Mouse (Mus musculus) forebrain, postnatal 0 days (tissue): ENCODE measurements at regions not wholly inside any gene's neighbourhood (a gene's known extent, or its start where the extent isn't known, plus 50 kb on each side); places are given as distances from the start of the nearest gene placed in this dataset.
A peak's percentile ranks its signal among the peaks of the same experiment; 100 is the strongest.

Source experiments
- ATAC-seq: fragments of 200-750 bp; cut with Nextera tagmentation; 2 replicates; pipeline ENCODE4 v1.8.0; 2017; ENCODE audit warnings: mild to moderate bottlenecking, moderate library complexity
- DNase-seq: peaks from one replicate; pipeline ENCODE4 v3.0.0-alpha.2; 2015
- H3K27ac ChIP-seq: fragments of 300-500 bp; sonication (generic); 2 replicates; pipeline ENCODE4 v1.5.1; 2014; ENCODE audit warnings: low read depth, mild to moderate bottlenecking, antibody characterized with exemption, low read length, moderate library complexity, mixed read lengths
- H3K27me3 ChIP-seq: fragments of 300-500 bp; sonication (generic); 2 replicates; pipeline ENCODE4 v1.6.1; 2014; ENCODE audit warnings: mild to moderate bottlenecking, low read length, mixed read lengths; ENCODE audit not compliant: insufficient read depth
- H3K36me3 ChIP-seq: fragments of 300-500 bp; sonication (generic); 2 replicates; pipeline ENCODE4 v1.6.1; 2014; ENCODE audit warnings: mild to moderate bottlenecking, moderate library complexity; ENCODE audit not compliant: insufficient read depth
- H3K4me1 ChIP-seq: fragments of 300-500 bp; sonication (generic); 2 replicates; pipeline ENCODE4 v1.6.1; 2014; ENCODE audit warnings: antibody characterized with exemption; ENCODE audit not compliant: insufficient read depth
- H3K4me2 ChIP-seq: fragments of 300-500 bp; sonication (generic); 2 replicates; pipeline ENCODE4 v1.6.1; 2014; ENCODE audit warnings: low read depth, mild to moderate bottlenecking, moderate library complexity
- H3K4me3 ChIP-seq: fragments of 300-500 bp; sonication (generic); 2 replicates; pipeline ENCODE4 v1.5.1; 2014; ENCODE audit warnings: low read depth, low read length, mixed read lengths
- H3K9ac ChIP-seq: fragments of 300-500 bp; sonication (generic); 2 replicates; pipeline ENCODE4 v1.6.1; 2014; ENCODE audit warnings: mild to moderate bottlenecking
- H3K9me3 ChIP-seq: fragments of 300-500 bp; sonication (generic); 2 replicates; pipeline ENCODE4 v1.6.1; 2016; ENCODE audit warnings: low read length
- CTCF ChIP-seq: sonication (generic); IDR thresholded peaks from 2 replicates; pipeline ENCODE4 v1.5.1; 2016; ENCODE audit warnings: antibody characterized with exemption, control low read depth, low read depth
- WGBS: fragments of 180-500 bp; shearing (Covaris S2); extraction: QIAGEN DNeasy Blood & Tissue Kit; methylation state at CpG from one replicate; pipeline ENCODE4 v1.1.7; 2014; 5-methylcytosine and 5-hydroxymethylcytosine counted together

- Histone ChIP-seq H3K27me3 (no peaks in the 10 kb centered on the region), H3K4me1 (no peaks in the 10 kb centered on the region), H3K4me3 (no peak overlapping the region), H3K4me2 (no peak overlapping the region), H3K9me3 (no peaks in the 10 kb centered on the region), H3K36me3 (no peaks in the 10 kb centered on the region), H3K9ac (no peak overlapping the region), H3K27ac (no peak overlapping the region)
- no peak for TF ChIP-seq CTCF
- WGBS: 83% methylated on average over 5 of the region's 5 CpGs
- ATAC-seq (no peak), DNase-seq (no peak)
These were observed 147.9 kb downstream of the Gm826 start for GRCm38 (mm10) chr2:160186106-160186505.

DNA sequence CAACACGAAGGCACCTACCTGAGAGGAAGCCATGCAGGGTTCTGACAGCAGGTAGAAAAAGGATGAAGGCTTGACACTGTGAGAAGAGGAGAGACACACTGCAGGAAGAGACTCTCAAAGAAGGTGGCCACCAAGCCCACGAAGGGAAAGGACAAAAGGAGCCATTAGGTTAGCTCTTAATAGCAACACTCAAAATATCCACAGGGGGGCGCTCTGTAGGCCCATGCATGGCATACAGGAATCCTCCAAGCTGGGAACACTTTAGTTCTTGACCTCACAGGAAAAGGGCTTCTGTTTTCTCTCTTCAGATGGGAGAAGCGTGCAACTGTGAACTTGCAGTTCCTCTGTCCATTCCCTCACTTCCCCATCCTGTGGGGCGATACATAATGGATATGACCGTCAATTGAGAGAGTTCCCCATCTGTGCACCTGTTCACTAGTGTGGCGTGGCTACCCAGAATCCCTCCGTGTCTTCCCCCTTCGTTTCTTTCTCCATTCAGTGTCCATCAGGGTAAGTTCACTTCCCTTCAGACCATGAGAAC is 162.9 kb downstream of the Gm826 start:
- Histone ChIP-seq H3K36me3 (no peaks in the 10 kb centered on the region), H3K4me2 (no peak overlapping the region), H3K4me3 (no peak overlapping the region), H3K27ac (no peak overlapping the region), H3K27me3 (no peaks in the 10 kb centered on the region), H3K4me1 (no peaks in the 10 kb centered on the region), H3K9me3 (no peaks in the 10 kb centered on the region), H3K9ac (no peak overlapping the region)
- DNase-seq (no peak), ATAC-seq (no peak)
- TF ChIP-seq CTCF: no peak
- WGBS: 75% methylated on average over 9 of the region's 9 CpGs

DNA sequence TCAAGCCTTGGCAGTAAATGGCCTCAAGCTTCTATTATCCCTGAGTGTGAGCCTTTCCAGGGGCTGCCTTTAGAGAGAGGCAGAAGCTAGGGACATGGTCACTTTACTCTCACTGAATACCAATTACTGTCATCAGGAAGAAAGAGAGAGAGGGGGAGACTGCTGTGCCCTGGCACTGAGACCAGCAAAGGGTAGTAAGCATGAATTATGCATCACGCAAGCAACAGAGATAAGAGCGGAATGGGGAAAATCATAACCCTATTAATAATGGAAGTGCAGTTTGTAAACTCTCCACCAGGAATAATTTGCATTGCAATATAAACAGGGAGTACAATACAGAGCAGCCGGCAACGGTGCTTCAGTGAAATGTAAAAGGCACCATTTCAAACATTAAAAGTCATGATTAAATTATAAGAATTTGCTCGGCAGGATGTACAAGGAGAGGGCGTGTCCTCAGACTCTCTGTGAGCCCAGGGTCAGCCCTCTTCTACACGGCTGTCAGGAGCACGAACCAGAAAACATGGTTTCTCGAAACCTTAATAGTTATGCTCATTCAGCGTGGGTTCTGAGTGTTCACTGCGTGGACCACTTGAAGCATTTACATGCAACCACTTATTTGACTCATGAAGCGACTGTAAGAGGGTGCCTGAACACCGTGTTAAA is 175.2 kb downstream of the Gm826 start:
- DNase-seq (peak; percentile 8), ATAC-seq (peak; percentile 48)
- 48% methylated on average over 13 of the region's 13 CpGs for WGBS
- Histone ChIP-seq H3K9ac (no peak overlapping the region), H3K4me1 (no peaks in the 10 kb centered on the region), H3K27me3 (no peaks in the 10 kb centered on the region), H3K4me3 (no peak overlapping the region), H3K27ac (no peak overlapping the region), H3K4me2 (no peak overlapping the region), H3K36me3 (no peaks in the 10 kb centered on the region), H3K9me3 (no peaks in the 10 kb centered on the region)
- TF ChIP-seq CTCF: no peak

GRCm38 (mm10) chr2:160153781-160154180 is 180.2 kb downstream of the Gm826 start:
- no peaks in the 10 kb centered on the region for H3K36me3 ChIP-seq
- TF ChIP-seq CTCF: no peak
- no peaks in the 10 kb centered on the region for H3K9me3 ChIP-seq
- 60% methylated on average over 6 of the region's 6 CpGs for WGBS
- ATAC-seq: no peak
- DNase-seq: no peak
- no peak overlapping the region for H3K4me3 ChIP-seq
- H3K9ac ChIP-seq: no peak overlapping the region
- no peak overlapping the region for H3K4me2 ChIP-seq
- no peak overlapping the region for H3K27ac ChIP-seq
- no peaks in the 10 kb centered on the region for H3K27me3 ChIP-seq
- no peaks in the 10 kb centered on the region for H3K4me1 ChIP-seq

GRCm38 (mm10) chr2:160152101-160152500 is 181.9 kb downstream of the Gm826 start:
- Histone ChIP-seq H3K4me2 (no peak overlapping the region), H3K36me3 (no peaks in the 10 kb centered on the region), H3K9ac (no peak overlapping the region), H3K4me3 (no peak overlapping the region), H3K27me3 (no peaks in the 10 kb centered on the region), H3K4me1 (no peaks in the 10 kb centered on the region), H3K27ac (no peak overlapping the region), H3K9me3 (no peaks in the 10 kb centered on the region)
- DNase-seq: no peak
- TF ChIP-seq CTCF: no peak
- no peak for ATAC-seq
- WGBS: 90% methylated on average over 3 of the region's 3 CpGs

DNA sequence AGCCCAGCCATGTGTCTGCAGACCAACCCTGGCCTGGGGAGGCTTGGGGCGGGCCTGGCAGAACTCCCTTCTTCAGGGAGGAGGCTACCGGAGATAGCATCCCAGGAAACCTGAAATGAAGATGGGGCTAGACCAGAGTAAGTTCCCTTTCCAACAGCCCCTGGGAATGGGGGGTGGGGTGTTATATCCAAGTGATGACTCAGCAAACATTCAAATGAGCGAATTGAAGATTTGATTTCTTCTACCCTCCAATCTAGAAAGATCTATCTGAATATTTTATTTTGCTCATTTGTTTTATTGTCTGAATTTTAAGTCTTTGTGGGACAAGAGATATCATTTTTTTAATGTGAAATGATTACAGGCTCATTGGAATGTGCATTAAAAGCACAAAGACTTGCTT is 185.0 kb downstream of the Gm826 start:
- 93% methylated on average over 3 of the region's 3 CpGs for WGBS
- Histone ChIP-seq H3K4me1 (no peaks in the 10 kb centered on the region), H3K4me3 (no peak overlapping the region), H3K4me2 (no peak overlapping the region), H3K36me3 (no peaks in the 10 kb centered on the region), H3K27ac (no peak overlapping the region), H3K9ac (no peak overlapping the region), H3K9me3 (no peaks in the 10 kb centered on the region), H3K27me3 (no peaks in the 10 kb centered on the region)
- no peak for TF ChIP-seq CTCF
- ATAC-seq (no peak), DNase-seq (no peak)

DNA sequence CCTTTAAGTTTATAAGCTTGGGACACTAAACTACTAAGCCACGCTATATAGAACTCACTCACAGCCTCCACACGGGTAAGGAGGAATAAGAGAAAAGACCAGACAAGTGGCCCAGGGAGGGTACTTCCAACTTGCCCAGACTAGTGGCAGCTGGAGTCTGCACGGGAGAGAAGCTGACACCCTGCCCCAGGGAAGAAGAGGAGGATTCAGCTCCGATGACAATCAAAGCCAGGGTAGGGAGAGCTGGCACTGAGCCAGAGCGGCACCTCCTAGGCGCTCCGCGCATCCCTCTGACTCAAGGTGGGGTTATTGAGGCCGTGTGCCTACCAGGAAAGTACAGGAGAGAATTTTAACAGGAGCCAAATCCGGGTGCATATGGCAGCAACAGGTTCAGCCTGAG is 185.4 kb downstream of the Gm826 start:
- ATAC-seq (no peak), DNase-seq (no peak)
- no peak for TF ChIP-seq CTCF
- no peak overlapping the region for H3K4me2 ChIP-seq
- WGBS: 77% methylated on average over 10 of the region's 10 CpGs
- H3K4me1 ChIP-seq: no peaks in the 10 kb centered on the region
- H3K9me3 ChIP-seq: no peaks in the 10 kb centered on the region
- H3K36me3 ChIP-seq: no peaks in the 10 kb centered on the region
- no peak overlapping the region for H3K4me3 ChIP-seq
- H3K9ac ChIP-seq: no peak overlapping the region
- no peaks in the 10 kb centered on the region for H3K27me3 ChIP-seq
- H3K27ac ChIP-seq: no peak overlapping the region

DNA sequence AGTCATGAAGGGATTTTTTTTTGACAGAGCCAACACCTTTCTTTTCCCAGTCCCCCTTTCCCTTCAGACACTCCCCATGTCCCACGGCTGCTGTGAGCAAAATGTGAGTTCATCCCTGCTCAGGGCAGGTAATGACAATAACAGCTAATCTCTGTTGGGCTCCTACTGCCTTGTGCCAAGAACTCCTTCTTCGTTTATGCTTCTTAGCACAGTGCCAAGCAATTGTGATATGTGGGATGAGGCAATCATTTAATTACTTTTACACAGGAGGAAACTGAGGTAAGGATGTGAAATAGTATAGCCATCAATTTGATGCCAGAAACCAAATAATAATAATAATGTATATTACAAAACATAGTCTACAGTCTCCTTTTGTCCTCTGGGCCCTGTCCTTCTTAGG is 185.9 kb downstream of the Gm826 start:
- Histone ChIP-seq H3K9ac (no peak overlapping the region), H3K4me3 (no peak overlapping the region), H3K4me2 (no peak overlapping the region), H3K4me1 (no peaks in the 10 kb centered on the region), H3K36me3 (no peaks in the 10 kb centered on the region), H3K27ac (no peak overlapping the region), H3K9me3 (no peaks in the 10 kb centered on the region), H3K27me3 (no peaks in the 10 kb centered on the region)
- TF ChIP-seq CTCF: no peak
- DNase-seq (no peak), ATAC-seq (no peak)
- 57% methylated on average over 2 of the region's 2 CpGs for WGBS
